Mouse (Mus musculus) left cerebral cortex, adult 2 months (tissue): ENCODE measurements at regions not wholly inside any gene's neighbourhood (a gene's known extent, or its start where the extent isn't known, plus 50 kb on each side); places are given as distances from the start of the nearest gene placed in this dataset.

ENCODE experiments used
- DNase-seq, 2 experiments: peaks; one replicate each; pipeline ENCODE4 v3.0.0; 2021 to 2022; ENCODE audit warnings: low spot score in 2 of 2, mixed read lengths in 1 of 2; ENCODE audit errors: extremely low spot score in 1 of 2
- H3K27ac ChIP-seq: fragments of 200-600 bp; 2 replicates; pipeline ENCODE4 v1.8.1; 2022
- H3K4me3 ChIP-seq: fragments of 200-600 bp; 2 replicates; pipeline ENCODE4 v1.8.1; 2022
- CTCF ChIP-seq: fragments of 200-600 bp; IDR thresholded peaks from 2 replicates; pipeline ENCODE4 v1.8.1; 2022; ENCODE audit warnings: antibody characterized with exemption, mild to moderate bottlenecking, moderate library complexity
- intact Hi-C: fragments of 180-260 bp; cut with DNase I; formaldehyde crosslinking; loops from one replicate; pipeline ENCODE4 v1.15.1; 2025

GRCm38 (mm10) chr3:149476151-149476550, 485.8 kb upstream of the Adgrl2 start:
- TF ChIP-seq CTCF = no peak
- Histone ChIP-seq H3K4me3 (no peak overlapping the region), H3K27ac (no peak overlapping the region)
- no peak for DNase-seq
- intact Hi-C loops = no loop called here

- H3K27ac ChIP-seq = no peak overlapping the region
- no peak overlapping the region for H3K4me3 ChIP-seq
- intact Hi-C loops = loop anchor here (10.0 kb wide), 1 partner anchor 238 kb away; no protein-coding TSS in a partner anchor
- no peak for DNase-seq
- no peak for TF ChIP-seq CTCF
Measured at GRCm38 (mm10) chr3:149466973-149467372, 476.6 kb upstream of the Adgrl2 start.

- no peak for TF ChIP-seq CTCF
- intact Hi-C loops = loop anchor here (10.0 kb wide), 1 partner anchor 240 kb away; no protein-coding TSS in a partner anchor
- H3K4me3 ChIP-seq = no peak overlapping the region
- no peak overlapping the region for H3K27ac ChIP-seq
- no peak for DNase-seq
Measured at GRCm38 (mm10) chr3:149464603-149465002, 474.2 kb upstream of the Adgrl2 start.

- no peak for DNase-seq
- no peak for TF ChIP-seq CTCF
- Histone ChIP-seq H3K27ac (no peak overlapping the region), H3K4me3 (no peak overlapping the region)
- intact Hi-C loops = loop anchor here (10.0 kb wide), 1 partner anchor 243 kb away; no protein-coding TSS in a partner anchor
Measured at GRCm38 (mm10) chr3:149462121-149462541, 471.8 kb upstream of the Adgrl2 start.

- intact Hi-C loops = loop anchor here (10.0 kb wide), 1 partner anchor 243 kb away; no protein-coding TSS in a partner anchor
- no peak for TF ChIP-seq CTCF
- H3K4me3 ChIP-seq = no peak overlapping the region
- H3K27ac ChIP-seq = no peak overlapping the region
- DNase-seq = no peak
Measured at GRCm38 (mm10) chr3:149461613-149462012, 471.3 kb upstream of the Adgrl2 start.

GRCm38 (mm10) chr3:149449376-149449775, 459.0 kb upstream of the Adgrl2 start:
- DNase-seq = no peak
- Histone ChIP-seq H3K27ac (no peak overlapping the region), H3K4me3 (no peak overlapping the region)
- intact Hi-C loops = loop anchor here (10.0 kb wide), 1 partner anchor 585 kb away; no protein-coding TSS in a partner anchor
- TF ChIP-seq CTCF = no peak

GRCm38 (mm10) chr3:149445991-149446564, 455.7 kb upstream of the Adgrl2 start:
- no peak overlapping the region for H3K27ac ChIP-seq
- H3K4me3 ChIP-seq = no peak overlapping the region
- no peak for TF ChIP-seq CTCF
- intact Hi-C loops = loop anchor here (2.0 to 10.0 kb wide), 2 partner anchors 455 to 581 kb away; partner anchors contain the start of gene Adgrl2
- no peak for DNase-seq

- Histone ChIP-seq H3K4me3 (peak overlapping the region; percentile 52), H3K27ac (peak overlapping the region; percentile 60)
- intact Hi-C loops = loop anchor here (2.0 to 10.0 kb wide), 3 partner anchors 213 to 580 kb away; partner anchors contain the start of gene Adgrl2
- DNase-seq = peak in 1 of 2 experiments; percentile 36
- peak; percentile 61 for TF ChIP-seq CTCF
Measured at GRCm38 (mm10) chr3:149444854-149445577, 454.7 kb upstream of the Adgrl2 start.

GRCm38 (mm10) chr3:149444377-149444776, 454.0 kb upstream of the Adgrl2 start:
- DNase-seq = no peak
- Histone ChIP-seq H3K4me3 (peak overlapping the region; percentile 52), H3K27ac (peak overlapping the region; percentile 60; the same call in 1 of the 2 replicates)
- TF ChIP-seq CTCF = no peak
- intact Hi-C loops = loop anchor here (2.0 to 10.0 kb wide), 3 partner anchors 212 to 580 kb away; partner anchors contain the start of gene Adgrl2

- TF ChIP-seq CTCF = no peak
- no peak overlapping the region for H3K4me3 ChIP-seq
- intact Hi-C loops = loop anchor here (5.0 to 10.0 kb wide), 2 partner anchors 209 to 576 kb away; no protein-coding TSS in a partner anchor
- no peak for DNase-seq
- no peak overlapping the region for H3K27ac ChIP-seq
Measured at GRCm38 (mm10) chr3:149441227-149441626, 450.9 kb upstream of the Adgrl2 start.

- intact Hi-C loops = no loop called here
- no peak overlapping the region for H3K4me3 ChIP-seq
- TF ChIP-seq CTCF = no peak
- no peak overlapping the region for H3K27ac ChIP-seq
- no peak for DNase-seq
Measured at GRCm38 (mm10) chr3:149437763-149438162, 447.4 kb upstream of the Adgrl2 start.

GRCm38 (mm10) chr3:149436944-149437343, 446.6 kb upstream of the Adgrl2 start:
- H3K4me3 ChIP-seq = no peak overlapping the region
- intact Hi-C loops = no loop called here
- DNase-seq = no peak
- no peak overlapping the region for H3K27ac ChIP-seq
- TF ChIP-seq CTCF = no peak
